21 mouse cellular contexts compared by ENCODE assay signal in genomic region chr6:97245200-97245599, GRCm38 (mm10). TPM values are rescaled to one million over a fixed set of nuclear protein-coding genes. Genes with fewer than 3 reads are reported as not detected.
A peak's percentile ranks its signal among the peaks of the same experiment; 100 is the strongest.
DNase-seq lines count a peak whose midpoint lies in the region; TF ChIP-seq lines count a peak whose summit lies in the region.
"Had no signal": no experiment of that assay in that cellular context is flagged by ENCODE, and none has a peak within 500 bp of the region (broad histone marks: within the 10 kb centered on the region; RNA-seq: fewer than 3 reads in every experiment).

No protein-coding gene starts in this region.

- no peak for TF ChIP-seq RAD21 in CH12.LX (IDR thresholded peaks at IDR 0.05; ENCODE audit: low read depth, low read length)
- no peak for TF ChIP-seq RAD21 in MEL (IDR thresholded peaks at IDR 0.05; ENCODE audit: low read depth, low read length)

- H3K27me3 ChIP-seq in CH12.LX (replicated peaks) = no peaks in the 10 kb centered on the region
- peaks cover 0 to 1% of the 10 kb centered on the region in 2 experiments; a peak in 1 of 4 replicates for H3K27me3 ChIP-seq in MEL (ENCODE audit: control insufficient read depth in 1 of 2, insufficient read depth in 2 of 2, low read length in 2 of 2)
- H3K27me3 ChIP-seq: embryonic facial prominence, embryonic 12.5 days; forebrain, embryonic 13.5 days; forebrain, embryonic 15.5 days had no signal

- peak overlapping the region; percentile 9 for H3K27ac ChIP-seq in gastrocnemius, adult 2 months
- H3K27ac ChIP-seq in CH12.LX (ENCODE audit: insufficient read depth, low read depth) = no peak overlapping the region
- no peak overlapping the region for H3K27ac ChIP-seq in MEL (ENCODE audit: control insufficient read depth, low read depth, low read length)
- H3K27ac ChIP-seq: embryonic facial prominence, embryonic 10.5 days; embryonic facial prominence, embryonic 12.5 days; forebrain, embryonic 13.5 days; forebrain, embryonic 15.5 days had no signal

- in situ Hi-C loops in CH12.LX (cut with MboI; ENCODE audit: low pct_ligation_motif_present, low pct_unique_long_range_greater_than_20kb, low sequenced_read_pairs) = no loop called here

- no peak for TF ChIP-seq CTCF in gastrocnemius, adult 2 months (IDR thresholded peaks at IDR 0.05)
- no peak for TF ChIP-seq CTCF in CH12.LX (conservative IDR thresholded peaks at IDR 0.05 in 1 of 2, IDR thresholded peaks at IDR 0.05 in 1 of 2; ENCODE audit: low read depth in 2 of 2, low read length in 2 of 2)
- TF ChIP-seq CTCF in MEL (IDR thresholded peaks at IDR 0.05 in 2 of 3, conservative IDR thresholded peaks at IDR 0.05 in 1 of 3; ENCODE audit: control insufficient read depth in 1 of 3, insufficient read depth in 1 of 3, low read depth in 2 of 3, low read length in 3 of 3, poor library complexity in 1 of 3, severe bottlenecking in 1 of 3) = no peak

- dilution Hi-C loops in CH12.LX (cut with MboI; ENCODE audit: extremely low pct_ligation_motif_present, extremely low pct_unique_long_range_greater_than_20kb, low sequenced_read_pairs) = no loop called here

- TF ChIP-seq POLR2A in CH12.LX (IDR thresholded peaks at IDR 0.05; ENCODE audit: low read depth, low read length) = no peak
- no peak for TF ChIP-seq POLR2A in MEL (IDR thresholded peaks at IDR 0.05; ENCODE audit: control insufficient read depth in 1 of 2, insufficient read depth in 1 of 2, low read depth in 1 of 2, low read length in 2 of 2, poor library complexity in 1 of 2)

- H3K9ac ChIP-seq in CH12.LX (ENCODE audit: insufficient read depth, low read depth) (no peak overlapping the region), MEL (ENCODE audit: control insufficient read depth, low read depth, low read length, poor library complexity, severe bottlenecking) (no peak overlapping the region)
- H3K9ac ChIP-seq: embryonic facial prominence, embryonic 12.5 days; forebrain, embryonic 13.5 days; forebrain, embryonic 15.5 days; forebrain, postnatal 0 days had no signal

- H3K9me3 ChIP-seq in CH12.LX (replicated peaks; ENCODE audit: low read length) (no peaks in the 10 kb centered on the region), MEL (replicated peaks; ENCODE audit: insufficient read depth, low read length) (no peaks in the 10 kb centered on the region)
- H3K9me3 ChIP-seq: embryonic facial prominence, embryonic 10.5 days; embryonic facial prominence, embryonic 12.5 days; forebrain, embryonic 13.5 days; forebrain, embryonic 15.5 days; G1E had no signal

- H3K4me1 ChIP-seq in CH12.LX (ENCODE audit: control insufficient read depth in 1 of 2, insufficient read depth in 2 of 2) = no peaks in the 10 kb centered on the region
- no peaks in the 10 kb centered on the region for H3K4me1 ChIP-seq in MEL (ENCODE audit: control insufficient read depth in 1 of 2, insufficient read depth in 2 of 2, low read length in 2 of 2)
- H3K4me1 ChIP-seq: embryonic facial prominence, embryonic 10.5 days; embryonic facial prominence, embryonic 12.5 days; forebrain, embryonic 13.5 days; forebrain, embryonic 15.5 days had no signal

- H3K36me3 ChIP-seq in CH12.LX (replicated peaks in 1 of 2; ENCODE audit: control insufficient read depth in 1 of 2, insufficient read depth in 1 of 2, low read length in 1 of 2) = no peaks in the 10 kb centered on the region
- H3K36me3 ChIP-seq in MEL (ENCODE audit: control insufficient read depth in 1 of 2, insufficient read depth in 2 of 2, low read length in 2 of 2) = no peaks in the 10 kb centered on the region
- H3K36me3 ChIP-seq: embryonic facial prominence, embryonic 10.5 days; embryonic facial prominence, embryonic 12.5 days; forebrain, embryonic 15.5 days; G1E had no signal

- H3K4me3 ChIP-seq in gastrocnemius, adult 2 months = peak overlapping the region; percentile 47
- no peak overlapping the region for H3K4me3 ChIP-seq in CH12.LX (replicated peaks in 1 of 3; ENCODE audit: low read depth in 2 of 3, low read length in 2 of 3, poor library complexity in 1 of 3)
- H3K4me3 ChIP-seq in MEL (ENCODE audit: control insufficient read depth in 1 of 2, insufficient read depth in 1 of 2, low read depth in 2 of 2, low read length in 2 of 2) = no peak overlapping the region
- H3K4me3 ChIP-seq: embryonic facial prominence, embryonic 10.5 days; embryonic facial prominence, embryonic 12.5 days; forebrain, embryonic 13.5 days; forebrain, embryonic 15.5 days had no signal

- TF ChIP-seq EP300 in CH12.LX (IDR thresholded peaks at IDR 0.05; ENCODE audit: low read length) (no peak), MEL (IDR thresholded peaks at IDR 0.05; ENCODE audit: low read depth in 1 of 2, low read length in 2 of 2) (no peak)

- no peak overlapping the region for H3K4me2 ChIP-seq in CH12.LX (ENCODE audit: insufficient read depth, low read depth, poor library complexity, severe bottlenecking)
- H3K4me2 ChIP-seq: embryonic facial prominence, embryonic 12.5 days; forebrain, embryonic 13.5 days; forebrain, embryonic 15.5 days had no signal

- intact Hi-C loops in gastrocnemius, adult 2 months (cut with DNase I) = loop anchor here (10.0 kb wide), 1 partner anchor 70 kb away; the partner anchor contains the start of gene Tmf1
- intact Hi-C loops in gastrocnemius, postnatal 36 days (cut with DNase I) = no loop called here
- intact Hi-C loops in left cerebral cortex, postnatal 25 days (cut with DNase I) = no loop called here

- H3K79me2 ChIP-seq in CH12.LX (replicated peaks; ENCODE audit: control insufficient read depth, extremely low read depth, insufficient read depth, poor library complexity, severe bottlenecking) (no peaks in the 10 kb centered on the region), MEL (ENCODE audit: control insufficient read depth, insufficient read depth, low read length, poor library complexity) (no peaks in the 10 kb centered on the region)

- DNase-seq in gastrocnemius, adult 2 months = no peak
- DNase-seq in gastrocnemius, postnatal 36 days = no peak
- DNase-seq in CH12.LX (ENCODE audit: extremely low read depth) (no peak), MEL (ENCODE audit: low read depth, low spot score) (no peak)
- no peak for DNase-seq in left cerebral cortex, postnatal 25 days (ENCODE audit: low spot score in 2 of 2)
- DNase-seq: adrenal gland, adult 2 months; adrenal gland, postnatal 10 days; adrenal gland, postnatal 25 days; B cell, adult 2 months; cerebellum, adult 11 months; cerebellum, adult 18-20 months; cerebellum, adult 8-10 months; cerebellum, adult 9-11 months; cerebellum, postnatal 25 days; forebrain, postnatal 0 days had no signal

TF ChIP-seq in CH12.LX, 34 proteins besides CTCF, POLR2A, EP300 and RAD21:
- peak; percentile 92 for TF ChIP-seq MAFK (IDR thresholded peaks at IDR 0.05; ENCODE audit: insufficient replicate concordance, low read length)
- TF ChIP-seq KAT2A (IDR thresholded peaks at IDR 0.05; ENCODE audit: insufficient replicate concordance, low read length) = no peak

TF ChIP-seq in MEL, 35 proteins besides CTCF, POLR2A, EP300 and RAD21:
- TF ChIP-seq MXI1 (IDR thresholded peaks at IDR 0.05; ENCODE audit: low read depth, low read length) = no peak
- peak; percentile 57; the same call in 1 of the 2 replicates for TF ChIP-seq MAFK (IDR thresholded peaks at IDR 0.05; ENCODE audit: borderline replicate concordance, low read depth, low read length)
- no peak for TF ChIP-seq MYC (IDR thresholded peaks at IDR 0.05; ENCODE audit: low read depth, low read length)
- TF ChIP-seq POLR2AphosphoS5 (IDR thresholded peaks at IDR 0.05; ENCODE audit: borderline replicate concordance, low read depth, low read length) = no peak
- no peak for TF ChIP-seq SIN3A (IDR thresholded peaks at IDR 0.05; ENCODE audit: low read length)

RNA-seq across cellular contexts. Expression of gene Lmod3, which starts 7.4 kb away (rescaled TPM):
- 100 to 1,000 TPM in 1 of 2 experiments, 10 to 100 TPM in 1; 95.4 to 186 TPM for total RNA-seq in gastrocnemius, adult 2 months (2021)
- total RNA-seq in gastrocnemius, postnatal 36 days (2021) = 100 to 1,000 TPM; 126 to 132 TPM
- not detected in 2 replicates for total RNA-seq in CH12.LX (2012; rRNA removed)
- total RNA-seq in CH12.LX (2014; rRNA removed) = not detected in 2 replicates
- not detected in 2 replicates for polyA plus RNA-seq in CH12.LX (2012; ENCODE audit: insufficient read length, low read depth)
- not detected in 2 replicates for total RNA-seq in MEL (2012; rRNA removed)
- not detected for polyA plus RNA-seq in MEL (2012; ENCODE audit: insufficient read depth in 1 of 2, insufficient read length in 2 of 2, low read depth in 1 of 2, low replicate concordance in 2 of 2, missing spikeins in 1 of 2)
- not detected for total RNA-seq in left cerebral cortex, postnatal 25 days (2021)
- total RNA-seq: adrenal gland, adult 2 months; adrenal gland, postnatal 25 days had no signal
- polyA plus RNA-seq: adrenal gland, adult 2 months; embryonic facial prominence, embryonic 10.5 days; forebrain, embryonic 11.5 days; forebrain, embryonic 13.5 days; G1E had no signal

RNA-seq across cellular contexts. Expression of gene Arl6ip5, which starts 34.7 kb away (rescaled TPM):
- total RNA-seq in gastrocnemius, adult 2 months (2021) = 100 to 1,000 TPM; 117 to 173 TPM
- 100 to 1,000 TPM; 133 to 150 TPM for total RNA-seq in gastrocnemius, postnatal 36 days (2021)
- 43.6 and 45.3 TPM in 2 replicates for total RNA-seq in CH12.LX (2012; rRNA removed)
- 115 and 118 TPM in 2 replicates for total RNA-seq in CH12.LX (2014; rRNA removed)
- polyA plus RNA-seq in CH12.LX (2012; ENCODE audit: insufficient read length, low read depth) = 135 and 146 TPM in 2 replicates
- total RNA-seq in MEL (2012; rRNA removed) = 38.2 and 39.4 TPM in 2 replicates
- polyA plus RNA-seq in MEL (2012; ENCODE audit: insufficient read depth in 1 of 2, insufficient read length in 2 of 2, low read depth in 1 of 2, low replicate concordance in 2 of 2, missing spikeins in 1 of 2) = 100 to 1,000 TPM in 1 of 2 experiments, not detected in 1; 113 TPM
- 100 to 1,000 TPM; 199 to 212 TPM for total RNA-seq in left cerebral cortex, postnatal 25 days (2021)

RNA-seq across cellular contexts. Expression of gene Uba3, which starts 39.8 kb away (rescaled TPM):
- 10 to 100 TPM; 32.7 to 43.1 TPM for total RNA-seq in gastrocnemius, adult 2 months (2021)
- 10 to 100 TPM; 31.7 to 32.2 TPM for total RNA-seq in gastrocnemius, postnatal 36 days (2021)
- total RNA-seq in CH12.LX (2012; rRNA removed) = 47.3 and 52.7 TPM in 2 replicates
- total RNA-seq in CH12.LX (2014; rRNA removed) = 106 and 120 TPM in 2 replicates
- 55.6 and 69.5 TPM in 2 replicates for polyA plus RNA-seq in CH12.LX (2012; ENCODE audit: insufficient read length, low read depth)
- 37.1 and 43.8 TPM in 2 replicates for total RNA-seq in MEL (2012; rRNA removed)
- polyA plus RNA-seq in MEL (2012; ENCODE audit: insufficient read depth in 1 of 2, insufficient read length in 2 of 2, low read depth in 1 of 2, low replicate concordance in 2 of 2, missing spikeins in 1 of 2) = 10 to 100 TPM in 1 of 2 experiments, not detected in 1; 38.1 TPM
- total RNA-seq in left cerebral cortex, postnatal 25 days (2021) = 10 to 100 TPM; 68.6 to 75.2 TPM

Comparison
In these comparisons a context has a peak if more than half of its experiments do, and no peak if none do; other contexts are left out.
1. RNA of gene Lmod3, which starts 7.4 kb away (total RNA-seq): 95.4 to 186 TPM in gastrocnemius, adult 2 months and 126 to 132 TPM in gastrocnemius, postnatal 36 days; not detected in CH12.LX, not detected in MEL and not detected in left cerebral cortex, postnatal 25 days; every median in the first group is over 10 times any median in the second.